Mouse (Mus musculus): ENCODE results near the gene Dnah11. TPM values are rescaled to one million over a fixed set of nuclear protein-coding genes. Genes with fewer than 3 reads are reported as not detected.
A peak's percentile ranks its signal among the peaks of the same experiment; 100 is the strongest.

Dnah11 gene
- total and polyA plus RNA-seq, 2 experiments from 2014 or later: 0.17 to 1.9 TPM

GRCm38 (mm10) chr12:118094946-118095345 lies 103.9 kb downstream of the Dnah11 start:
- 89% methylated on average over 4 of the region's 4 CpGs for WGBS
- TF ChIP-seq CTCF (IDR thresholded peaks at IDR 0.05; ENCODE audit: low read depth): no peak

GRCm38 (mm10) chr12:118085291-118085690 lies 113.6 kb downstream of the Dnah11 start:
- DNase-seq (no peak), ATAC-seq (no peak)
- Histone ChIP-seq H3K4me1 (ENCODE audit: insufficient read depth) (no peaks in the 10 kb centered on the region), H3K9me3 (ENCODE audit: low read length) (no peaks in the 10 kb centered on the region), H3K4me2 (ENCODE audit: low read depth) (no peak overlapping the region), H3K4me3 (ENCODE audit: low read depth, low read length) (no peak overlapping the region), H3K27me3 (ENCODE audit: insufficient read depth, low read length) (no peaks in the 10 kb centered on the region), H3K36me3 (ENCODE audit: insufficient read depth) (no peaks in the 10 kb centered on the region), H3K27ac (ENCODE audit: low read depth, low read length) (no peak overlapping the region), H3K9ac (no peak overlapping the region)
- TF ChIP-seq CTCF (IDR thresholded peaks at IDR 0.05; ENCODE audit: low read depth): no peak
- 77% methylated on average over 1 of the region's 1 CpGs for WGBS

More at GRCm38 (mm10) chr12:118094946-118095345, 103.9 kb downstream of the Dnah11 start:
- Histone ChIP-seq H3K9me3 (ENCODE audit: low read length) (no peaks in the 10 kb centered on the region), H3K4me2 (ENCODE audit: low read depth) (no peak overlapping the region), H3K4me1 (ENCODE audit: insufficient read depth) (no peaks in the 10 kb centered on the region), H3K4me3 (ENCODE audit: low read depth, low read length) (no peak overlapping the region), H3K36me3 (ENCODE audit: insufficient read depth) (no peaks in the 10 kb centered on the region), H3K27me3 (ENCODE audit: insufficient read depth, low read length) (no peaks in the 10 kb centered on the region), H3K9ac (no peak overlapping the region), H3K27ac (ENCODE audit: low read depth, low read length) (no peak overlapping the region)
- no peak for ATAC-seq
- no peak for DNase-seq

- Histone ChIP-seq H3K4me3 (ENCODE audit: low read depth, low read length) (no peak overlapping the region), H3K9ac (no peak overlapping the region), H3K36me3 (ENCODE audit: insufficient read depth) (no peaks in the 10 kb centered on the region), H3K27me3 (ENCODE audit: insufficient read depth, low read length) (no peaks in the 10 kb centered on the region), H3K27ac (ENCODE audit: low read depth, low read length) (no peak overlapping the region), H3K9me3 (ENCODE audit: low read length) (no peaks in the 10 kb centered on the region), H3K4me2 (ENCODE audit: low read depth) (no peak overlapping the region), H3K4me1 (ENCODE audit: insufficient read depth) (no peaks in the 10 kb centered on the region)
- no peak for DNase-seq
- 85% methylated on average over 3 of the region's 3 CpGs for WGBS
- no peak for TF ChIP-seq CTCF (IDR thresholded peaks at IDR 0.05; ENCODE audit: low read depth)
- ATAC-seq: 0 out of 2 replicates have a peak, but pooled peaks have one; percentile 23
These were observed 114.0 kb downstream of the Dnah11 start for GRCm38 (mm10) chr12:118084806-118085205.

DNA sequence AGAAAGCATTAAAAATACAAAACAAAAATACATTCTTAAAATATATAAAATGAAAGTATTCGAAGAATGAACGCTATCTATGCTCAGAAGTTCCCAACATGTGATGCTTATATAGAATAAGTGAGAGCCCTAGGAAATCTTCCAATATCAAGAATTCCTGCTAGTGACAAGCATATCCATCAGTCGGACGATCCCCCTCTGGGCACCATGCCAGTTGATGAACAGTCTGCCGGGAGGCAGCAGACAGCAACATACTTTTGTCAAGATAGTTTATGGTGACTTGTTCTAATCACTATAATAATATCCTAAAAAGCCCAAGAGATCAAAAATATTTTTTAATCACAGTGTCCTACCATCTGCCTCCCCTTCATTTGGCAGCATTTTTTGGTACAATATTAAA lies 114.7 kb downstream of the Dnah11 start:
- ATAC-seq: no peak
- H3K9ac ChIP-seq: no peak overlapping the region
- DNase-seq: peak; percentile 40
- H3K27me3 ChIP-seq (ENCODE audit: insufficient read depth, low read length): no peaks in the 10 kb centered on the region
- WGBS: 57% methylated on average over 5 of the region's 5 CpGs
- TF ChIP-seq CTCF (IDR thresholded peaks at IDR 0.05; ENCODE audit: low read depth): no peak
- H3K4me1 ChIP-seq (ENCODE audit: insufficient read depth): no peaks in the 10 kb centered on the region
- no peaks in the 10 kb centered on the region for H3K9me3 ChIP-seq (ENCODE audit: low read length)
- H3K4me3 ChIP-seq (ENCODE audit: low read depth, low read length): no peak overlapping the region
- H3K4me2 ChIP-seq (ENCODE audit: low read depth): no peak overlapping the region
- no peaks in the 10 kb centered on the region for H3K36me3 ChIP-seq (ENCODE audit: insufficient read depth)
- H3K27ac ChIP-seq (ENCODE audit: low read depth, low read length): no peak overlapping the region

DNA sequence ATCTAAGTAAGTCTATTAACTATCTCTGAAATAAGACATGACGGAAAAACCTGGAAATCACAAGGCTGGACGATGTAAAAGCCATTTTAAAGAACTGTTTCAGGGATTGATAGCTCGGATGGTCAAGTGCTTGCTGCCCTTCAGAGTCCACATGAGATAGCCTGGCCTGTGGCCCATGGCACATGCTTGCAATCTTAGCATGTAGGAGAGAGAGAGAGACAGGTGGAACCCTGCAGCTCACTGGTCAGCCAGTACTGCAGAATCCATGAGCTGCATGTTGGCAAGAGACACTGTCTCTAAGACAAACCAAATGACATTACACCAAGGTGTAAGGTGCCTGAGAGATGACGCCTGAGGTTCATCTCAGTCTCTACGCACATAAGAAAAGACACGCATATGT lies 118.4 kb downstream of the Dnah11 start:
- no peak for DNase-seq
- Histone ChIP-seq H3K9ac (no peak overlapping the region), H3K27ac (ENCODE audit: low read depth, low read length) (no peak overlapping the region), H3K9me3 (ENCODE audit: low read length) (no peaks in the 10 kb centered on the region), H3K27me3 (ENCODE audit: insufficient read depth, low read length) (no peaks in the 10 kb centered on the region), H3K4me1 (ENCODE audit: insufficient read depth) (no peaks in the 10 kb centered on the region), H3K4me3 (ENCODE audit: low read depth, low read length) (no peak overlapping the region), H3K4me2 (ENCODE audit: low read depth) (no peak overlapping the region), H3K36me3 (ENCODE audit: insufficient read depth) (no peaks in the 10 kb centered on the region)
- TF ChIP-seq CTCF (IDR thresholded peaks at IDR 0.05; ENCODE audit: low read depth): no peak
- no peak for ATAC-seq
- 90% methylated on average over 6 of the region's 6 CpGs for WGBS

DNA sequence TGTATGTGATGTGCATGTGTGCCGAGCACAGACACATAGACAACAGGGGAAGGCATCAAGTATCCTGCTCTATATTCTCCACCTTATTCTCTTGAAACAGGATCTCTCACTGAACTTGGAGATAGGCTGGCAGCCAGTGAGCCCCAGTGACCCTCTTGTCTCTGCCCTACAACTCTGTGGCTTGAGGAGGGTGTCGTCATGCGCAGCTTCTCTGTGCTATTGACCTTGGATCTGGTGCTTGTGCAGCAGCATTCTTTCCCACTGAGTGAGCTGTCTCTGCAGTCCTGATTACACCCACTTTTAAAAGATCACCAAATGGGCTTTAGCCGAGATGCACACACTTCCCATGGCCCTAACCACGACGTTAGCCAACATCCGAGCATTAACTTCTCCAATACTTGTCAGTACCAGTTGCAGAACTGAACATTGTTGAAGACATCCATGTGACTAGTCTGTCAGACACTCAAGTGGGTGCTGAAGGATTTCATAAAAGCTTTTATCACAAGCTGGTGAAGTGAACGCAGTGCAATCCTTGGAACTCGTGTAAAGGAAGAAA lies 120.3 kb downstream of the Dnah11 start:
- H3K4me2 ChIP-seq (ENCODE audit: low read depth): no peak overlapping the region
- H3K4me1 ChIP-seq (ENCODE audit: insufficient read depth): no peaks in the 10 kb centered on the region
- no peaks in the 10 kb centered on the region for H3K9me3 ChIP-seq (ENCODE audit: low read length)
- H3K36me3 ChIP-seq (ENCODE audit: insufficient read depth): no peaks in the 10 kb centered on the region
- 72% methylated on average over 9 of the region's 9 CpGs for WGBS
- H3K27ac ChIP-seq (ENCODE audit: low read depth, low read length): no peak overlapping the region
- ATAC-seq (no peak), DNase-seq (no peak)
- no peaks in the 10 kb centered on the region for H3K27me3 ChIP-seq (ENCODE audit: insufficient read depth, low read length)
- H3K4me3 ChIP-seq (ENCODE audit: low read depth, low read length): no peak overlapping the region
- TF ChIP-seq CTCF (IDR thresholded peaks at IDR 0.05; ENCODE audit: low read depth): no peak
- H3K9ac ChIP-seq: no peak overlapping the region

DNA sequence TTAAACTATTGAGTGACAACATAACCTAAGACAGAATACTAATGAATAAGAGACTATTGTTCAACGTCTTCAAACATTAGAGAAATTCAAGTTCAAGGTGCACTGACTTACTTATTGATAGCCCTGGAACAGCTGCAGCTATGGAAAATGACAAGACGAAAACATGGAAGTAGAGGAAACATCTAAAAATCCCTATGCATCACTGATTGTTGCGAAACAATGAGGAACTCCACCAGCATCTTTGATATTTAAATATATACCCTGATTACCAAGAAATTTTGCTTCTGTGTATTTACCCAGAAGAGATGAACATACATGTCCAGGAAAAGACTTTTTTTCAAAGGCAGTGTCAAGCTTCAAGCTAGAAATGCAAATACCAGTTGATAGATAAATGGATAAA lies 122.0 kb downstream of the Dnah11 start:
- no peak overlapping the region for H3K4me2 ChIP-seq (ENCODE audit: low read depth)
- ATAC-seq (no peak), DNase-seq (no peak)
- H3K27ac ChIP-seq (ENCODE audit: low read depth, low read length): no peak overlapping the region
- H3K36me3 ChIP-seq (ENCODE audit: insufficient read depth): no peaks in the 10 kb centered on the region
- no peaks in the 10 kb centered on the region for H3K27me3 ChIP-seq (ENCODE audit: insufficient read depth, low read length)
- no peaks in the 10 kb centered on the region for H3K9me3 ChIP-seq (ENCODE audit: low read length)
- H3K4me1 ChIP-seq (ENCODE audit: insufficient read depth): no peaks in the 10 kb centered on the region
- no peak for TF ChIP-seq CTCF (IDR thresholded peaks at IDR 0.05; ENCODE audit: low read depth)
- H3K9ac ChIP-seq: no peak overlapping the region
- no peak overlapping the region for H3K4me3 ChIP-seq (ENCODE audit: low read depth, low read length)
- WGBS: 74% methylated on average over 3 of the region's 3 CpGs
